Mouse (Mus musculus) CD4-positive helper T cell, adult 2 months (primary cell): Measurements from ENCODE around the gene Pard3b.

Experiments used
- DNase-seq: peaks from one replicate; pipeline ENCODE4 v3.0.0-alpha.2; 2012; ENCODE audit warnings: low read depth, missing footprints, low spot score

Gene Pard3b

GRCm38 (mm10) chr1:62449193-62449875 lies 810.7 kb downstream of the Pard3b start:
- DNase-seq: no peak

DNA sequence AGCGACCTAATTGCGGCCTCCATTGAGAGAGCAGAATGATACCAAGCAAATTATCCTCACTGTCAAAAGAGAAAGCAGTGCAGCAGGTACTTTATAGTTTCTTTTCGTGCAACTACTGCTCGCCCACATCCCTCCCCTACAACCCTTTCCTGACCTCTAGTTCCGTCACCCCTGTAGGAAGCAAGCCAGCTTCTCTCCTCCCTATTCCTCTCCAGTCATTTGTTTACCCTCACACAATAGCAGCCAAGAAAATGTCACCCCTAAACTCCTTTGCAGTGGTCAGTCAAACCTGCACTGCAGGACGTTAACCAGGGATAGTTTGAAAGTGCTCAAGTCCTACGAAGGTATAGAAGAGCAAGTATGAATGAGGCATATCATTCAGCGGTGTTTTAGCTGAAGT lies 826.9 kb downstream of the Pard3b start:
- no peak for DNase-seq

GRCm38 (mm10) chr1:62466544-62466943 lies 827.9 kb downstream of the Pard3b start:
- DNase-seq: no peak

- no peak for DNase-seq
Observed at GRCm38 (mm10) chr1:62483059-62483458, 844.4 kb downstream of the Pard3b start.

- DNase-seq: no peak
Observed at GRCm38 (mm10) chr1:62488871-62489270, 850.2 kb downstream of the Pard3b start.

DNA sequence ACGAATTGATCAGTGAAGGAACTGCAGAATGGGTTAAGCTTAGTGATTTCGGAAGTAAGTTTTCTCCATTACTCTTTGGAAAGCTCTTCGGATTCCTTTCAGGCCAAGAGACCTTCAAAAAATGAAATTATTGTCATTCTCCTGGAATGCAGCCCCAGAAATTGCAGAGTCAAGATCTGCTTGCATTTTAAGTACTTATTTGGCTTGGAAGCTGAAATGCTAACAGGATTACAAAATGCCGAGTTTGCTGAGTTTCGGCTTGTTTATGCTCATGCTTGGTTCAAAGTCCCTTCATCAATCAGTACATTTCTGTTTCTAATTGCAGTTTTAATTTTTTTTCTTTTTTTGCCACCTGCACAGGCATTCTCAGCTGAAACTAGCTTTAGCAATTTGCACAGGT lies 860.5 kb downstream of the Pard3b start:
- no peak for DNase-seq

DNA sequence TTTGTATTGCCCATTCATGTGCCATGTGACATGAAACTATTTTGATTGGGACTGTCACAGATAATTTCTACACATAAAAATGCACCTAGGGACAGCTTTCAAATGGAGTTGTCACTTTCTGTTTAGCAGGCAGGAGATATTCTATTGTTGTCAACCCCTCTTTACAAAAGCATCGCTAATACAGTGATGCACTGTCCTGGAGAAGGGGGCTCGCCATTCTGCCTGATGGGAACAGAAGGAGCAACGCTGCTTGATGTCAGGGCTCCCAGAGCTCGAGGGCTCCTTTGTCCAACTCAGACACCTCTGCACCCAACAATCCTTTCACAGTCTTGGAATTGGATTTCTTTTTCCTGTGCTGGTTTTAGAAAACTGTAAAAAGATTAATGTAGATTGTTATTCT lies 871.9 kb downstream of the Pard3b start:
- no peak for DNase-seq

GRCm38 (mm10) chr1:62511681-62512080 lies 873.1 kb downstream of the Pard3b start:
- no peak for DNase-seq

- DNase-seq: no peak
Observed at GRCm38 (mm10) chr1:62518621-62519213, 880.1 kb downstream of the Pard3b start.

GRCm38 (mm10) chr1:62521368-62521767 lies 882.7 kb downstream of the Pard3b start:
- DNase-seq: no peak

GRCm38 (mm10) chr1:62522761-62523160 lies 884.1 kb downstream of the Pard3b start:
- DNase-seq: no peak

GRCm38 (mm10) chr1:62527788-62528187 lies 889.2 kb downstream of the Pard3b start:
- no peak for DNase-seq

DNA sequence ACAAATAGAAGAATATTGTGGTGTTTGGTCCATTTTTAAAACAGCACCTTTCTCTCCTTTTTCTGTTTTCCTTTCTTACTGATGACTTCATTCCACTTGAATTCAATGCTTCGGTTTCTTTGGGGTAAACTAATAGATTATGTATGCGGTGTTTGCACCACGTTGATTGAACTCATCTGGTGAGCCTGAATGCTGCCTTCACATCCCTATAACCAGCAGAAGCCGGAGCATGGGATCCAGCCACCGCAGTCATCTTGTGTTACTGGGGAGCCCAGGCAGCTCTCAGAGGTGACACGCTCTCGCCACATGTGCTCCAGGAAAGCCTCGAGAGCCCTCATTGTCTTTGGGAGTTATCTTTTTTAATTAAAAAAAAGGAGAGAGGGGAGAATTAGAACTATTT lies 891.3 kb downstream of the Pard3b start:
- no peak for DNase-seq

GRCm38 (mm10) chr1:62532426-62533126 lies 894.0 kb downstream of the Pard3b start:
- no peak for DNase-seq

DNA sequence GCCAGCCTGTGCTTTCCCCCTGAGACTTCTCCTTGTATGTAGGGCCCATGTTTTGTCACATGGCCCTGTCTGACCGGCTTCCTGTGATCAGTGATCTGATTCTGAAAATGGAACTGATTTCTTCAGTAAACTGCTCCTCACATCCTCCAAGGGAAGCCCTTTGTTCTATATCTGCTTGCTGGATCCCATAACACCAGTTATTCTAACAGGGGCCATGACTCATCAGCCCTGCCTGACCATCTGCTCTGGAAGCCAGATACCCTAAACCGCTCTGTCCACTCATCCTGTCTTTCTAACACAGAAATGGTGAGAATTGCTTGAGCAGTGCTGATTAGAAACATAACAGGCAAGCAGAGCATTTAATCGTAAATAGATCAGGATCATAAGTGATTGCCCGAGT lies 910.3 kb downstream of the Pard3b start:
- no peak for DNase-seq

DNA sequence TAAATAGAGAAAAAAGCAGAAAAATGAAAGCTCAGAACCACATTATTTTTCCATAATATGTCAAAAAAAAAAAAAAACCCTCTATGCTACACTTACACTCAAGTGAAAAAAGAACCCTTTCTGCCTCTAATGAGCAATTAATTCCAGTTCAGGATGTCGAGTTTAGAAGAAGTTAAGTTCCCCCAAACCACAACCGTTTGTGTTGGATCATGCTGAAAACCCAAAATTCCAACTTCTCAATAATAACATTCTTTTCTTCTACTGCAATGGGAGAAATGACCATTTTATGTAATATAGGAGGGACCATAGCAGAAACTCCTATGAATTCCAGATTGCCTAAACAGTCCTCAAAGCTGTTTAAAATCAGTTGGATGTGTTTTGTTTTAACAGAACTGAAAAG lies 911.9 kb downstream of the Pard3b start:
- no peak for DNase-seq

DNA sequence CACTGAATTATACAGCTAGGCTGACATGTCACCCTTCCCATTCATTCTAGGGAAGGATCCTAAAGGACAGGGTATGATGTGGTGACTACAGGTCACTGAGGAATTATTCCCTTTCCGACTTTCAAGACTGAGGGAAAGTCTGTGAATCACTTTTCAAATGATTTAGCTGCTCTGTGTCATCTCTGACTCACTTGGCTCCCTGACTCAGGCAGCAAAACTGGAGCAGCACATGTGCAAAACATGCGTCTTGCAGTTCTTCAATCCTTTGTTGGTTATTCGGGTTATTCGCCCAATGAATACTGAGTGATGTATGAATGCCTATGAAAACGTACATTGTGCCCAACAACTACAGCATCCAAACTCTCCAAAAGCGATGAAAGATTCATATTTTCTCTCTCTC lies 912.9 kb downstream of the Pard3b start:
- no peak for DNase-seq

DNA sequence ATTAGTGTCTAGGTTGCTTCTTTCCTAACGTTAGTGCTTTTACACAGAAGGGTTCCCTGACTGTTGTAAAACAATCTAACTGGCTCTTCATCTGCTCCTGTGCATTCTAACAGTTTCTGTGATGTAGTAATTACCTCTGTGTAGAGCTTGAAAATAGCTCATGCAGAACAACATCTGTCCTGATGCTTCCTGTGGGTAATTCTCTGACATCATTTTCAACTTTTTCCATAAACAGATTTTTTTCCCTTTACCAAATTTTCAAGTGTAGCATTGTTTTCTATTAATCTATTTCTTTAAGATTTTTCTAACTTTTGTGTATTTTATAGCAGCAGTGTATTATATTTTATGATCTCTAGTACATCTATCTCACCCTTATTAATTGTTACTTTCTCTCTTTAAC lies 917.2 kb downstream of the Pard3b start:
- no peak for DNase-seq

DNA sequence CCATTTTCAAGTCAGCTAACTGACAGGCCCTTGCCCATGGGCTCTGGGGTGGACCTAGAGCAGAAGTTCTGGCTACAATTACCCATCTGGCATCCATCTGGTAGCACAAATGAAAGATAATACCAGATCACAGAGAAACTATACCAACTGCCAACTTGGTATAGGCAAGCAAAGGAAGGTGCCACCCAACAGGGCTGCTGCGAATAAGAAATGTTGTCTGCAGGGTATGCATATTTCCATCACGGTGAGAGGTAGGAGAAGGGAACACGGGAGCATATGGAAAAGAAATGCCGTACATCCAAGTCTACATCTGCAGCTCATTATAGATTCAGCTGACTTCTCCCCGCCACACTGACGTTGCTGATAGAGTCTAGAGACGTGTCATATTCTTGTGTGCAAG lies 924.4 kb downstream of the Pard3b start:
- DNase-seq: no peak

DNA sequence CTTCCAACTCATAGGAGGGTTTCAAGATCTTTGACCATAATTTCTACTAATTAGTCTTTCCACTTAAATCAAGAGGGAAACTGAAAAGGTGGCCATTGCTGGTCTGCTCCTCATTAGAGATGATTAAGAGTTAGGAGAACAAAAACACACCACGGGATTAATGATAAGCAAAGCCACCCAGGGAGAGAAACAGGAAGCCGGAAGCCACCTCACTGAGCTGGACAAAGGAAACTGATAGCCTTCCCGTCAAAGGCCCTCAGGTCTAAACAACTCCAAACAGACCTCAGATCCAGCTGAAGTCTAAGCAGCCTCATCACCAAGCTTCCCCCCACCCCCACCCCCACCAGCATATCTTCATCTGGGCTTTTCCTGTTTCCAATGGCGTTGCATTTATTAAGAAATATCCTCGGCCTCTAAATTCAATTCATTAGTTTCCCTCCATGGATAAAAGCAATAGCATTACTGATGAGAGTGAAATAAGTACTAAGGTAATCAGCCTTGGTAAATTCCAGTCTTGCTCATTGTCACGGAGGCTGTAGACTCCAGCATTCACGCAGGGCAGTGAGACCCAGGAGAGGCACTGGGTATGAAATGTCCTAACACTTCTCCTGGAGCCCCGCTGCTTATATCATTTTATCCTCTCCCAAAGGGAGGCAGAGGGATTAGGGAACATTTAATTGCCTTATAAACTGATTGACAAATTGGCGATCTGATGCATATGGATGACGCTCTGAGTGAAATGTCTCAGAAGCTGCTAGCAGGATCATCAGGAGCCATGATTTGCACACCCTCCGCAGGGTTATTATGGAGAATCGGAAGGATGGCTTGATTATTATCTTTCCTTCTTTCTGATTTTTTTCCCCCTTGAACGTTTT lies 925.9 kb downstream of the Pard3b start:
- no peak for DNase-seq

DNA sequence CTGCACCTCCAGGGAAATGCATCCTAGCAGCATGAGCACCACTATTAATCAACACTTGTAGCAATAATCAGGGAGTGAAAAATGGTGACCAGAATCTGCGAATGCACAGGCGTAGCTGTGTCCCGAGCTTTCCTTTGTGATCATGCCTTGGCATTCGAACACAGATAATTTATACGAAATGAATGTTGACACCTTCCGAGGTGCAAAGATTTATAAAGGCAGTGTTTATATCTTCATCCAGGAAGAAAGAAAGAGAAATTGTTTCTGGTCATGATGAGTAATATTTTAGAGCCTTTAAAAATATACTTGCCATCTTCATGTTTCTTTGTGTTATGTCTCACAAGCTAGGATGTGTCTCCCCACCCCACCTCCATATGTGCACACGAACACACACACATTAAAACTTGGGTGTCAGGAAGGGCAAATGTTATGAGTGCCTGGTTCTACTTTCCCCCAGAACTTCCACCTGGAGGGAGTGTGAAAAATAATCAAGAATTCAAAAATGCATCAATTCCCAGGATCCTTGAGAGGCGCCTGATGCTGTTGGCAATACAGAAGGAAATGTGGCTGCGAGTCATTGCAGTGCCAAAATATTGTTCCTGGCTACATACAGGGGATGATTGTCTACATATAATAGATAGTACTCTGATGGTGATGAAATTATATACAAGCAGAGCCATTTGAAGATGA lies 926.6 kb downstream of the Pard3b start:
- no peak for DNase-seq
